Mouse (Mus musculus): ENCODE results near the gene Acr. TPM values are rescaled to one million over a fixed set of nuclear protein-coding genes. Genes with fewer than 3 reads are reported as not detected.

Acr gene
- total and polyA plus RNA-seq, 3 experiments, result 0.57 to 1.6 TPM; not detected in 1

- no peaks in the 10 kb centered on the region for H3K79me2 ChIP-seq (replicated peaks; ENCODE audit: control insufficient read depth, insufficient read depth, low read length)
- no peak for DNase-seq
- no peak overlapping the region for H3K4me3 ChIP-seq
- no peak for TF ChIP-seq POLR2A (IDR thresholded peaks at IDR 0.05; ENCODE audit: insufficient read depth, low read depth, low read length)
- H3K9ac ChIP-seq (ENCODE audit: low read depth, low read length), result no peak overlapping the region
- intact Hi-C loops (cut with DNase I), result loop anchor here (5.0 kb wide), 1 partner anchor 191 kb away; no protein-coding TSS in a partner anchor
- no peaks in the 10 kb centered on the region for H3K27me3 ChIP-seq (ENCODE audit: control insufficient read depth, insufficient read depth, low read length)
- H3K36me3 ChIP-seq (ENCODE audit: control insufficient read depth, insufficient read depth, low read length), result no peaks in the 10 kb centered on the region
- no peak overlapping the region for H3K27ac ChIP-seq
- 83% methylated on average over 23 of the region's 23 CpGs for WGBS
- H3K4me1 ChIP-seq (ENCODE audit: control insufficient read depth, insufficient read depth, low read length), result no peaks in the 10 kb centered on the region; the same call in 1 of the 2 replicates
These were observed 34.9 kb upstream of the Acr start for GRCm38 (mm10) chr15:89532924-89533842.

GRCm38 (mm10) chr15:89533843-89534207 lies 34.3 kb upstream of the Acr start:
- 79% methylated on average over 10 of the region's 10 CpGs for WGBS
- TF ChIP-seq POLR2A (IDR thresholded peaks at IDR 0.05; ENCODE audit: insufficient read depth, low read depth, low read length) (no peak), CTCF (IDR thresholded peaks at IDR 0.05) (no peak), EP300 (IDR thresholded peaks at IDR 0.05; ENCODE audit: insufficient read depth, low read depth, low read length) (no peak)
- no peak overlapping the region for H3K4me3 ChIP-seq
- H3K79me2 ChIP-seq (replicated peaks; ENCODE audit: control insufficient read depth, insufficient read depth, low read length), result no peaks in the 10 kb centered on the region
- no peak overlapping the region for H3K9ac ChIP-seq (ENCODE audit: low read depth, low read length)
- H3K4me1 ChIP-seq (ENCODE audit: control insufficient read depth, insufficient read depth, low read length), result no peaks in the 10 kb centered on the region; the same call in 1 of the 2 replicates
- no peaks in the 10 kb centered on the region for H3K27me3 ChIP-seq (ENCODE audit: control insufficient read depth, insufficient read depth, low read length)
- no peak overlapping the region for H3K27ac ChIP-seq
- H3K36me3 ChIP-seq (ENCODE audit: control insufficient read depth, insufficient read depth, low read length), result no peaks in the 10 kb centered on the region
- intact Hi-C loops (cut with DNase I), result loop anchor here (5.0 kb wide), 1 partner anchor 192 kb away; no protein-coding TSS in a partner anchor
- DNase-seq, result no peak

- WGBS, result 80% methylated on average over 7 of the region's 7 CpGs
- no peak overlapping the region for H3K4me3 ChIP-seq
- no peaks in the 10 kb centered on the region for H3K4me1 ChIP-seq (ENCODE audit: control insufficient read depth, insufficient read depth, low read length)
- intact Hi-C loops (cut with DNase I), result no loop called here
- DNase-seq, result no peak
- no peak overlapping the region for H3K27ac ChIP-seq
- H3K27me3 ChIP-seq (ENCODE audit: control insufficient read depth, insufficient read depth, low read length), result no peaks in the 10 kb centered on the region
- TF ChIP-seq EP300 (IDR thresholded peaks at IDR 0.05; ENCODE audit: insufficient read depth, low read depth, low read length), result no peak
- no peak for TF ChIP-seq POLR2A (IDR thresholded peaks at IDR 0.05; ENCODE audit: insufficient read depth, low read depth, low read length)
- TF ChIP-seq CTCF (IDR thresholded peaks at IDR 0.05), result no peak
- no peak overlapping the region for H3K9ac ChIP-seq (ENCODE audit: low read depth, low read length)
- no peaks in the 10 kb centered on the region for H3K36me3 ChIP-seq (ENCODE audit: control insufficient read depth, insufficient read depth, low read length)
- no peaks in the 10 kb centered on the region for H3K79me2 ChIP-seq (replicated peaks; ENCODE audit: control insufficient read depth, insufficient read depth, low read length)
These were observed 24.0 kb upstream of the Acr start for GRCm38 (mm10) chr15:89544171-89544570.

- Histone ChIP-seq H3K9ac (ENCODE audit: low read depth, low read length) (no peak overlapping the region), H3K36me3 (ENCODE audit: control insufficient read depth, insufficient read depth, low read length) (no peaks in the 10 kb centered on the region; the same call in 1 of the 2 replicates), H3K27ac (no peak overlapping the region), H3K79me2 (replicated peaks; ENCODE audit: control insufficient read depth, insufficient read depth, low read length) (0 out of 2 replicates have a peak, but pooled peaks cover 2% of the 10 kb centered on the region), H3K4me3 (no peak overlapping the region), H3K27me3 (ENCODE audit: control insufficient read depth, insufficient read depth, low read length) (no peaks in the 10 kb centered on the region), H3K4me1 (ENCODE audit: control insufficient read depth, insufficient read depth, low read length) (peaks cover 2% of the 10 kb centered on the region)
- WGBS, result 52% methylated on average over 8 of the region's 8 CpGs
- intact Hi-C loops (cut with DNase I), result no loop called here
- DNase-seq, result peak in 1 of 2 experiments; percentile 18
- TF ChIP-seq CTCF (IDR thresholded peaks at IDR 0.05), result no peak
- TF ChIP-seq EP300 (IDR thresholded peaks at IDR 0.05; ENCODE audit: insufficient read depth, low read depth, low read length), result no peak
- TF ChIP-seq POLR2A (IDR thresholded peaks at IDR 0.05; ENCODE audit: insufficient read depth, low read depth, low read length), result no peak
These were observed 20.8 kb upstream of the Acr start for GRCm38 (mm10) chr15:89547321-89547720.

DNA sequence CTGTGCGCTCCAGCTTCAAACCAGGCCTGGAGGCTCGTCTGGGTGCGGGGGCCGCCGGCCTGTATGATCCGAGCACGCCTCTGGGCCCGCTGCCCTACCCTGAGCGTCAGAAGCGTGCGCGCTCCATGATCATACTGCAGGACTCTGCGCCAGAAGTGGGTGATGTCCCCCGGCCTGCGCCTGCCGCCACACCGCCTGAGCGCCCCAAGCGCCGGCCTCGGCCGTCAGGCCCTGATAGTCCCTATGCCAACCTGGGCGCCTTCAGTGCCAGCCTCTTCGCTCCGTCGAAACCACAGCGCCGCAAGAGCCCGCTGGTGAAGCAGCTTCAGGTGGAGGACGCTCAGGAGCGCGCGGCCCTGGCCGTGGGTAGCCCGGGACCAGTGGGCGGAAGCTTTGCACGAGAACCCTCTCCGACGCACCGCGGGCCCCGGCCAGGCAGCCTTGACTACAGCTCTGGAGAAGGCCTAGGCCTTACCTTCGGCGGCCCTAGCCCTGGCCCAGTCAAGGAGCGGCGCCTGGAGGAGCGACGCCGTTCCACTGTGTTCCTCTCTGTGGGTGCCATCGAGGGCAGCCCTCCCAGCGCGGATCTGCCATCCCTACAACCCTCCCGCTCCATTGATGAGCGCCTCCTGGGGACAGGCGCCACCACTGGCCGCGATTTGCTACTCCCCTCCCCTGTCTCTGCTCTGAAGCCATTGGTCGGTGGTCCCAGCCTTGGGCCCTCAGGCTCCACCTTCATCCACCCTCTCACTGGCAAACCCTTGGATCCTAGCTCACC lies 20.1 kb upstream of the Acr start:
- intact Hi-C loops (cut with DNase I), result no loop called here

More for the DNA sequence above, 20.1 kb upstream of the Acr start:
- Histone ChIP-seq H3K4me3 (peak overlapping the region; percentile 41), H3K27me3 (ENCODE audit: control insufficient read depth, insufficient read depth, low read length) (no peaks in the 10 kb centered on the region), H3K9ac (ENCODE audit: low read depth, low read length) (0 out of 2 replicates have a peak overlapping the region, but pooled peaks have one; percentile 2), H3K79me2 (replicated peaks; ENCODE audit: control insufficient read depth, insufficient read depth, low read length) (0 out of 2 replicates have a peak, but pooled peaks cover 2% of the 10 kb centered on the region), H3K4me1 (ENCODE audit: control insufficient read depth, insufficient read depth, low read length) (peaks cover 4% of the 10 kb centered on the region), H3K27ac (no peak overlapping the region), H3K36me3 (ENCODE audit: control insufficient read depth, insufficient read depth, low read length) (no peaks in the 10 kb centered on the region; the same call in 1 of the 2 replicates)
- 49% methylated on average over 58 of the region's 58 CpGs for WGBS
- DNase-seq, result peak in 1 of 2 experiments; percentile 39
- TF ChIP-seq POLR2A (IDR thresholded peaks at IDR 0.05; ENCODE audit: insufficient read depth, low read depth, low read length) (no peak), EP300 (IDR thresholded peaks at IDR 0.05; ENCODE audit: insufficient read depth, low read depth, low read length) (no peak), CTCF (IDR thresholded peaks at IDR 0.05) (no peak)

All from heart, adult 2 months (tissue).